Comparison of ENCODE assay signal across 11 mouse cellular contexts in genomic region chr1:192557978-192558594, GRCm38 (mm10).
A peak's percentile ranks its signal among the peaks of the same experiment; 100 is the strongest.
DNase-seq lines count a peak whose midpoint lies in the region; ATAC-seq and TF ChIP-seq lines count a peak whose summit lies in the region.
"Had no signal": no experiment of that assay in that cellular context is flagged by ENCODE, and none has a peak within 500 bp of the region (broad histone marks: within the 10 kb centered on the region; RNA-seq: fewer than 3 reads in every experiment).

No protein-coding gene starts in this region.

- DNase-seq in embryo, embryonic 11 days, result peak; percentile 23
- DNase-seq in embryo, embryonic 10 days (ENCODE audit: low spot score), result no peak
- DNase-seq in right cerebral cortex, adult 18-20 months, result peak; percentile 49
- no peak for DNase-seq in right cerebral cortex, postnatal 25 days
- peak; percentile 19 to 22 for DNase-seq in layer of hippocampus, postnatal 36 days
- peak; percentile 22 for DNase-seq in right cerebral cortex, postnatal 14 days
- DNase-seq in lung, adult 2 months, result no peak
- DNase-seq in stomach, postnatal 0 days (ENCODE audit: low spot score), result no peak
- DNase-seq: lung, postnatal 4 days had no signal

- H3K4me1 ChIP-seq in lung, adult 2 months (ENCODE audit: control insufficient read depth, insufficient read depth, low read length), result no peaks in the 10 kb centered on the region
- H3K4me1 ChIP-seq in stomach, postnatal 0 days (replicated peaks; ENCODE audit: control insufficient read depth, insufficient read depth), result no peaks in the 10 kb centered on the region
- H3K4me1 ChIP-seq: embryonic facial prominence, embryonic 15.5 days; limb, embryonic 15.5 days had no signal

- no peak for TF ChIP-seq EP300 in stomach, postnatal 0 days (optimal IDR thresholded peaks at IDR 0.05)

- ATAC-seq in stomach, postnatal 0 days (ENCODE audit: low FRiP score, low TSS enrichment), result no peak

- no peaks in the 10 kb centered on the region for H3K9me3 ChIP-seq in stomach, postnatal 0 days (ENCODE audit: control insufficient read depth, low read length)
- H3K9me3 ChIP-seq: embryonic facial prominence, embryonic 15.5 days; limb, embryonic 15.5 days had no signal

- 74% methylated on average over 5 of the region's 5 CpGs for WGBS in lung, adult 2 months
- WGBS in stomach, postnatal 0 days, result 74% methylated on average over 5 of the region's 5 CpGs

- TF ChIP-seq POLR2A in lung, adult 2 months (IDR thresholded peaks at IDR 0.05; ENCODE audit: borderline replicate concordance, extremely low read depth, low read depth, low read length), result no peak

- no peak overlapping the region for H3K9ac ChIP-seq in stomach, postnatal 0 days (ENCODE audit: low read length)
- H3K9ac ChIP-seq: embryonic facial prominence, embryonic 15.5 days; limb, embryonic 15.5 days had no signal

- no peak for TF ChIP-seq CTCF in lung, adult 2 months (IDR thresholded peaks at IDR 0.05; ENCODE audit: insufficient read depth, low read length)
- TF ChIP-seq CTCF in stomach, postnatal 0 days (IDR thresholded peaks at IDR 0.05; ENCODE audit: low read depth), result no peak

- H3K36me3 ChIP-seq in stomach, postnatal 0 days (ENCODE audit: control insufficient read depth, insufficient read depth, low read length), result no peaks in the 10 kb centered on the region
- H3K36me3 ChIP-seq: embryonic facial prominence, embryonic 15.5 days; limb, embryonic 15.5 days had no signal

- H3K27ac ChIP-seq in stomach, postnatal 0 days (replicated peaks), result no peak overlapping the region
- H3K27ac ChIP-seq: embryonic facial prominence, embryonic 15.5 days; limb, embryonic 15.5 days had no signal

- H3K27me3 ChIP-seq in stomach, postnatal 0 days (ENCODE audit: control insufficient read depth, insufficient read depth, low read length), result no peaks in the 10 kb centered on the region
- H3K27me3 ChIP-seq: embryonic facial prominence, embryonic 15.5 days; limb, embryonic 15.5 days had no signal

- H3K4me2 ChIP-seq in stomach, postnatal 0 days (replicated peaks; ENCODE audit: low read depth), result no peak overlapping the region
- H3K4me2 ChIP-seq: embryonic facial prominence, embryonic 15.5 days; limb, embryonic 15.5 days had no signal

- H3K4me3 ChIP-seq in lung, adult 2 months (replicated peaks; ENCODE audit: extremely low read depth, low read depth, low read length), result no peak overlapping the region
- H3K4me3 ChIP-seq in stomach, postnatal 0 days (ENCODE audit: low read depth, low read length), result no peak overlapping the region
- H3K4me3 ChIP-seq: embryonic facial prominence, embryonic 15.5 days; limb, embryonic 15.5 days had no signal

Comparison
In these comparisons a context has a peak if more than half of its experiments do, and no peak if none do; other contexts are left out.
1. DNase-seq: peak in embryo, embryonic 11 days (single experiment), right cerebral cortex, adult 18-20 months (single experiment), layer of hippocampus, postnatal 36 days (2 of 2) and right cerebral cortex, postnatal 14 days (single experiment); none in embryo, embryonic 10 days (single experiment), right cerebral cortex, postnatal 25 days (single experiment), lung, adult 2 months (single experiment) and stomach, postnatal 0 days (single experiment).